Mouse (Mus musculus) cerebellum, adult 2 months (tissue): ENCODE results near the gene Lypd6. TPM values are rescaled to one million over a fixed set of nuclear protein-coding genes. Genes with fewer than 3 reads are reported as not detected.

Experiments
- DNase-seq, 2 experiments: peaks; one replicate each; pipeline ENCODE4 v3.0.0; 2021
- H3K27ac ChIP-seq: fragments of 200-500 bp; 2 replicates; pipeline ENCODE4 v1.5.1; 2012; ENCODE audit warnings: low read length, control low read depth, inconsistent platforms; ENCODE audit not compliant: insufficient read depth
- H3K27me3 ChIP-seq: fragments of 200-500 bp; 2 replicates; pipeline ENCODE4 v1.6.1; 2012; ENCODE audit warnings: inconsistent platforms, mild to moderate bottlenecking, low read length, moderate library complexity; ENCODE audit not compliant: control insufficient read depth, insufficient read depth
- H3K4me1 ChIP-seq: fragments of 200-500 bp; 2 replicates; pipeline ENCODE4 v1.6.1; 2011; ENCODE audit warnings: low read length; ENCODE audit not compliant: control insufficient read depth, insufficient read depth
- H3K4me3 ChIP-seq: fragments of 200-500 bp; replicated peaks from 2 replicates; pipeline ENCODE3; 2011; ENCODE audit warnings: mild to moderate bottlenecking, low read depth, low read length, control low read depth; ENCODE audit not compliant: insufficient read depth
- CTCF ChIP-seq: fragments of 200-500 bp; IDR thresholded peaks from 2 replicates; pipeline ENCODE4 v1.5.1; 2011; ENCODE audit warnings: low read depth, mild to moderate bottlenecking, control low read depth, low read length, moderate library complexity, borderline replicate concordance; ENCODE audit not compliant: insufficient read depth
- POLR2A ChIP-seq: fragments of 200-500 bp; IDR thresholded peaks from 2 replicates; pipeline ENCODE4 v1.6.1; 2011; ENCODE audit warnings: low read length, control low read depth, borderline replicate concordance; ENCODE audit not compliant: insufficient read depth
- WGBS: fragments of 180-500 bp; shearing (Covaris S2); methylation state at CpG from one replicate; pipeline ENCODE4 v1.1.7; 2018; 5-methylcytosine and 5-hydroxymethylcytosine counted together
- polyA plus RNA-seq: library from polyadenylated mRNA; depleted of rRNA; stranded (reverse); fragments of >200 nt; gene quantifications from 2 replicates; pipeline ENCODE4 v1.2.3, GENCODE M21; 2012; rRNA removed

The Lypd6 gene
- polyA plus RNA-seq, 1 experiment = 21.6 TPM

DNA sequence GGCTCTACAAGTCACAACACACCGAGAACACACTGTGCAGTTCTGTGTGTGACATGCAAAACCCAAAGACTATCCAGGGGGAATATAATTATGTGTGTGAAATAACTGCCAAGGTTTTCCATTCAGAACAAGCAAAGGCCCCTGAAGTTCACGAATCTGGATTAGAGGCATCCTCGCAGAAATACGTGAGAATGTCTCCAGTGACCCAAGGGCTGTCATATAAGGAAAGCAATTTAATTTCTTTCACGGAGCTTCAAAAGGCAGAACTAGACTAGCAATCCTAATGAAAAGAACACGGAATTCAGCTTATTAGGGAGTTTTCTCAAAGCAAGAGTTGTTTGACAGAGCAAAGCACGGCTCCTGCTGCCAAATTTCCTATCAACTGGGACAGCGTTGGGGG is 167.3 kb downstream of the Lypd6 start:
- Histone ChIP-seq H3K27me3 (no peaks in the 10 kb centered on the region), H3K4me3 (no peak overlapping the region), H3K4me1 (no peaks in the 10 kb centered on the region), H3K27ac (no peak overlapping the region)
- TF ChIP-seq POLR2A (no peak), CTCF (no peak)
- WGBS = 69% methylated on average over 8 of the region's 8 CpGs
- no peak for DNase-seq

Other genes starting within 250 kb of the Lypd6 start
- 70.0 and 70.5 TPM in 2 replicates for gene Mmadhc, start 230.4 kb downstream of the Lypd6 start, polyA plus RNA-seq